Mouse (Mus musculus) activated CD4-positive, CD25-positive, alpha-beta regulatory T cell, adult 4 months (primary cell): ENCODE data around the gene 5730409E04Rik. TPM values are rescaled to one million over a fixed set of nuclear protein-coding genes. Genes with fewer than 3 reads are reported as not detected.

Source experiments
- ATAC-seq: one replicate; pipeline ENCODE4 v1.8.0; 2017
- polyA plus RNA-seq, 2 experiments: library from polyadenylated mRNA; unstranded; fragments of 100-300 nt; shearing (Covaris generic); gene quantifications; one replicate each; pipeline ENCODE4 v1.2.1; 2017

Gene 5730409E04Rik
- polyA plus RNA-seq, 2 experiments from 2014 or later, result 0.17 to 0.34 TPM

- ATAC-seq, result no peak
Observed at GRCm38 (mm10) chr4:126637446-126637845, 27.8 kb downstream of the 5730409E04Rik start.

- no peak for ATAC-seq
Observed at GRCm38 (mm10) chr4:126639339-126639738, 29.7 kb downstream of the 5730409E04Rik start.

- ATAC-seq, result no peak
Observed at GRCm38 (mm10) chr4:126641901-126642300, 32.3 kb downstream of the 5730409E04Rik start.

- ATAC-seq, result no peak
Observed at GRCm38 (mm10) chr4:126643815-126644214, 34.2 kb downstream of the 5730409E04Rik start.

- no peak for ATAC-seq
Observed at GRCm38 (mm10) chr4:126644333-126644963, 34.8 kb downstream of the 5730409E04Rik start.

GRCm38 (mm10) chr4:126647996-126648910, 38.6 kb downstream of the 5730409E04Rik start:
- no peak for ATAC-seq

- ATAC-seq, result no peak
Observed at GRCm38 (mm10) chr4:126653148-126653547, 43.5 kb downstream of the 5730409E04Rik start.

GRCm38 (mm10) chr4:126655356-126655755, 45.7 kb downstream of the 5730409E04Rik start:
- ATAC-seq, result no peak

GRCm38 (mm10) chr4:126661249-126661648, 51.6 kb downstream of the 5730409E04Rik start:
- ATAC-seq, result no peak

Other genes with a start within 250 kb of the 5730409E04Rik start
- gene Ago3, start 180.3 kb upstream of the 5730409E04Rik start, polyA plus RNA-seq, result 10 to 100 TPM; 14.9 to 21.0 TPM
- gene Ago1, start 141.2 kb upstream of the 5730409E04Rik start, polyA plus RNA-seq, result 1 to 10 TPM; 6.7 to 7.8 TPM
- under 1 TPM; 0.05 to 0.09 TPM for gene Ago4, start 76.3 kb upstream of the 5730409E04Rik start, polyA plus RNA-seq
- gene Clspn, start 52.9 kb upstream of the 5730409E04Rik start, polyA plus RNA-seq, result 1 to 10 TPM; 7.0 to 8.4 TPM
- gene Psmb2, start 67.8 kb downstream of the 5730409E04Rik start, polyA plus RNA-seq, result 100 to 1,000 TPM; 372 to 427 TPM
- gene Tfap2e, start 126.4 kb downstream of the 5730409E04Rik start, polyA plus RNA-seq, result not detected
- gene Ncdn, start 143.6 kb downstream of the 5730409E04Rik start, polyA plus RNA-seq, result 10 to 100 TPM; 11.5 to 14.0 TPM
- 10 to 100 TPM; 11.8 to 15.6 TPM for gene AU040320, start 143.7 kb downstream of the 5730409E04Rik start, polyA plus RNA-seq